Mouse (Mus musculus) stomach, postnatal 0 days (tissue): Measurements from ENCODE around the gene Usp36.

ENCODE experiments used
- CTCF ChIP-seq: IDR thresholded peaks from 2 replicates; pipeline ENCODE4 v1.5.1; 2016; ENCODE audit warnings: antibody characterized with exemption, low read depth, mild to moderate bottlenecking, moderate library complexity
- EP300 ChIP-seq: optimal IDR thresholded peaks from 2 replicates; pipeline ENCODE3; 2016; ENCODE audit warnings: antibody characterized with exemption

DNA sequence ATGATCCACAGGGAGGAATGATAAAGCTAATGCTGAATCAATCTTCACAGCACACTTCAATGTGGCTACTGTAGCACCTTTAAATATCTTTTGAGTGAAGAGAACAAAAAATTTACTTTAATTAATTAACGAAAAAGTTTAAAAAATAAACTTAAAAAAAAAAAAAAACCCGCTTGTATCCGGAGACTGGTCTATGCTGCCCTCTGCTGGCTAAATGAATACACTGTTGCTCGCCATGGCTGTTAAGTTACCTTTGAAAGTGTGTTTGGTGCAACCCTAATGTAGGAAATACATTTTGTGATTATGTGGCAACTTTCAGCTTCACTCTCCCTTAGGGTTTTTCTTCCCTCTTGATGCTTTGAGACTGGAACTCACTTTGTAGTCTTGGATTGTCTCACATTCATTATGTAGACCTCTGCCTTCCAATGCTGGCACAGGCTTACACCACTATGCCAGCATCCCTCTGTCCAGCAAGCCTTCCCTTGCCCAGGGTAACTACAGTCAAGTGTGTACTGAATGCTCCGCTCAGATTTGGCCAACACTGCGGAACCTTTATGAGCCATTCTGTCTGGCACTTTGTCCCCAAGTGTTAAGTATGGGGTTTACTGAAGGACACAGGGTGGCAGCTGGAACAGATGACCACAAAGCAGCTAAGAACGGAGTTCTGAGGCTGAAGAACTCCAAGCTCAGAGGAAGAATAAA is 69.3 kb downstream of the Usp36 start:
- peak; percentile 87 for TF ChIP-seq CTCF
- TF ChIP-seq EP300 = no peak
